Mouse (Mus musculus) forebrain, embryonic 12.5 days (tissue): ENCODE measurements at regions not wholly inside any gene's neighbourhood (a gene's known extent, or its start where the extent isn't known, plus 50 kb on each side); places are given as distances from the start of the nearest gene placed in this dataset.
"Not testable (repeated sequence)": the region's sequence is repeated elsewhere in the genome, so short reads cannot be mapped to it uniquely, and the experiment has no call there.

Experiments used
- ATAC-seq: fragments of 200-750 bp; cut with Nextera tagmentation; 2 replicates; pipeline ENCODE4 v1.8.0; 2017; ENCODE audit warnings: moderate TSS enrichment; ENCODE audit not compliant: low FRiP score
- H3K27ac ChIP-seq: fragments of 300-500 bp; sonication (generic); 2 replicates; pipeline ENCODE4 v1.5.1; 2016; ENCODE audit warnings: mild to moderate bottlenecking
- H3K27me3 ChIP-seq: fragments of 300-500 bp; sonication (generic); 2 replicates; pipeline ENCODE4 v1.6.1; 2016; ENCODE audit warnings: mild to moderate bottlenecking
- H3K36me3 ChIP-seq: fragments of 300-500 bp; sonication (generic); replicated peaks from 2 replicates; pipeline ENCODE4 v1.6.1; 2016; ENCODE audit warnings: mild to moderate bottlenecking
- H3K4me1 ChIP-seq: fragments of 300-500 bp; sonication (generic); 2 replicates; pipeline ENCODE4 v1.6.1; 2016
- H3K4me2 ChIP-seq: fragments of 300-500 bp; sonication (generic); 2 replicates; pipeline ENCODE4 v1.6.1; 2016; ENCODE audit warnings: mild to moderate bottlenecking, moderate library complexity
- H3K4me3 ChIP-seq: fragments of 300-500 bp; sonication (generic); replicated peaks from 2 replicates; pipeline ENCODE4 v1.5.1; 2016; ENCODE audit warnings: mild to moderate bottlenecking
- H3K9ac ChIP-seq: fragments of 300-500 bp; sonication (generic); 2 replicates; pipeline ENCODE4 v1.6.1; 2016; ENCODE audit warnings: mild to moderate bottlenecking
- H3K9me3 ChIP-seq: fragments of 300-500 bp; sonication (generic); 2 replicates; pipeline ENCODE4 v1.6.1; 2016
- whole genome bisulfite sequencing: fragments of 180-500 bp; shearing (Covaris S2); methylation state at CpG from one replicate; pipeline ENCODE4 v1.1.7; 2016; 5-methylcytosine and 5-hydroxymethylcytosine counted together

DNA sequence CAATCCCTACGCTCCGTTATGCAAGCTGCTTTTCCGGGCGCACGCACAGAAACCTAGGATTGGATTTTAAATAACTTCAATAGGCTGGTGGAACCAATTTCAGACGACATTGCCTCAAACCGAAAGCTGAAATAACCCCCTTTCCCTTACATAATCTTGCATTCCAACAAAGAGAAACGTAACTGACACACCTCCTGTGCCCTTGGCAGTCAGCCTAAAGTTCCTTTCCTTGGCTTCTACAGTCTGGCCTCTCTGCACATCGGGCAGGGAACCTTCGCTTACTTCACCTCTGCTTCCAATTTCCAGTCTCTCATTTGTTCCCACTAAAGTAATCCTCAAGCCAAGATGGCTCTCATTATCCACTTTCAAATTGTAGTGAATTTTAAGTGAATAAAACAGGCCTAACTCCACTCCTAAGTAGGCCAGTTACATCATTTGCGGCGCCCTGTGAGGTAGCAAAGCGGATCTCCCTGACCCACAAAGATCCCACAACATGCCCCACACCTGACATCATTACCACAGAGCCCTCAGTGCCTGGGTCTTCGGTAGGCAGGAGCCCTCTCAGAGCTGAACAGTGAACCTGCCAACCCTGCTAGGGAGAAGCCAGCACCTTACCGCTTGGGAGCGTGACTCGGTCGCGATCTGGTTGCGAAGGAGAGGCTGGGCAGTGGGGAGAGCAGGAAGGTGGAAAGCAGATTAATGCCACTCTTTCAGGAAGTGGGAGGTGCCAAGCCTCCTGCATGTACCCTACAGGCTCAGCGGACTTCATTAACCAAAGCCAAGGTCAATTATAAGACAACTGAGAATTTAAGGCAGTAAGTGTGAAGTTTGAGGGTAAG, 279.0 kb upstream of the Arglu1 start:
- Histone ChIP-seq H3K27ac (no peak overlapping the region), H3K36me3 (no peaks in the 10 kb centered on the region), H3K9me3 (no peaks in the 10 kb centered on the region), H3K4me3 (no peak overlapping the region), H3K9ac (no peak overlapping the region), H3K4me1 (no peaks in the 10 kb centered on the region; the same call in 1 of the 2 replicates), H3K27me3 (no peaks in the 10 kb centered on the region), H3K4me2 (no peak overlapping the region)
- 84% methylated on average over 21 of the region's 21 CpGs for WGBS
- no peak for ATAC-seq

DNA sequence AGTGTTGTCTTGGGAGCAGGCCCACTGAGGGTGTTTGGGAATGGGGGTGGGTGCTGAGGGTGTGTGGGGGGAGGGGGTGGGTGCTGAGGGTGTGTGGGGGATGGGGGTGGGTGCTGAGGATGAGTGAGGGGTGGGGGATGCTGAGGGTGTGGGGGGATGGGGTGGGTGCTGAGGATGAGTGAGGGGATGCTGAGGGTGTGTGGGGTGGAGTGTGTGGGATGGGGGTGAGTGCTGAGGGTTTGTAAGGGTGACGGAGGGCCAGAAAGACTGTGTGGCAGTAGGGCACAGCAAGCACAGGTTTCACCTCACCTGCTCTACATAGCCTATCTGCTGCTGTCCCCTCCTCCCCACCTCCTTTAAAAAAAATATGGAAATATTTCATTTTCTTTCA, 276.3 kb upstream of the Arglu1 start:
- H3K4me1 ChIP-seq, result no peaks in the 10 kb centered on the region; the same call in 1 of the 2 replicates
- H3K27ac ChIP-seq, result no peak overlapping the region
- ATAC-seq, result no peak
- no peaks in the 10 kb centered on the region for H3K27me3 ChIP-seq
- H3K9me3 ChIP-seq, result no peaks in the 10 kb centered on the region
- 47% methylated on average over 1 of the region's 1 CpGs for WGBS
- H3K4me2 ChIP-seq, result no peak overlapping the region
- H3K36me3 ChIP-seq, result no peaks in the 10 kb centered on the region
- H3K4me3 ChIP-seq, result no peak overlapping the region
- H3K9ac ChIP-seq, result no peak overlapping the region

- H3K27ac ChIP-seq, result no peak overlapping the region
- no peak overlapping the region for H3K4me2 ChIP-seq
- H3K27me3 ChIP-seq, result no peaks in the 10 kb centered on the region
- no peak overlapping the region for H3K9ac ChIP-seq
- no peaks in the 10 kb centered on the region; the same call in 1 of the 2 replicates for H3K4me1 ChIP-seq
- ATAC-seq, result peak; percentile 33; the same call in 1 of the 2 replicates
- H3K9me3 ChIP-seq, result no peaks in the 10 kb centered on the region
- H3K36me3 ChIP-seq, result no peaks in the 10 kb centered on the region
- WGBS, result 5% methylated on average over 10 of the region's 10 CpGs
- no peak overlapping the region for H3K4me3 ChIP-seq
These were observed 275.8 kb upstream of the Arglu1 start for GRCm38 (mm10) chr8:8965983-8966657.

GRCm38 (mm10) chr8:8960221-8960620, 269.9 kb upstream of the Arglu1 start:
- Histone ChIP-seq H3K9me3 (no peaks in the 10 kb centered on the region), H3K4me2 (no peak overlapping the region), H3K27me3 (no peaks in the 10 kb centered on the region), H3K4me1 (no peaks in the 10 kb centered on the region), H3K4me3 (no peak overlapping the region), H3K36me3 (no peaks in the 10 kb centered on the region), H3K27ac (no peak overlapping the region), H3K9ac (no peak overlapping the region)
- ATAC-seq, result no peak
- WGBS, result 91% methylated on average over 3 of the region's 3 CpGs

DNA sequence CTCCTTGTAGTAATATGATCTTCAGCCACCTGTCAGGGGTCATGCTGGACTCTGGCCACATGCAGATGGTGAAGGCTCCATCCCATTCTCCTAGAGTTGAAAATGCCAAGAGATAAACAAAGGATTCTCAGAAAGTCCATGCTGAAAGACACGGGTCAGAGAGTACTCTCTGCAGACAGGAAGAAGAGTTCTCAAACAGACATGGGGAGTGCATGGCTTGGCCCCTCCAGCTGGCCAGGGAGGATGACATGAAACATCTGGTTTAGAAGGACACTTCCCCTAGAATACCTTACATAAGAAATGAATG, 269.4 kb upstream of the Arglu1 start:
- H3K36me3 ChIP-seq, result no peaks in the 10 kb centered on the region
- H3K4me1 ChIP-seq, result no peaks in the 10 kb centered on the region
- 82% methylated on average over 1 of the region's 1 CpGs for WGBS
- H3K27me3 ChIP-seq, result no peaks in the 10 kb centered on the region
- no peak overlapping the region for H3K4me3 ChIP-seq
- H3K27ac ChIP-seq, result no peak overlapping the region
- ATAC-seq, result no peak
- H3K4me2 ChIP-seq, result no peak overlapping the region
- no peak overlapping the region for H3K9ac ChIP-seq
- H3K9me3 ChIP-seq, result no peaks in the 10 kb centered on the region

DNA sequence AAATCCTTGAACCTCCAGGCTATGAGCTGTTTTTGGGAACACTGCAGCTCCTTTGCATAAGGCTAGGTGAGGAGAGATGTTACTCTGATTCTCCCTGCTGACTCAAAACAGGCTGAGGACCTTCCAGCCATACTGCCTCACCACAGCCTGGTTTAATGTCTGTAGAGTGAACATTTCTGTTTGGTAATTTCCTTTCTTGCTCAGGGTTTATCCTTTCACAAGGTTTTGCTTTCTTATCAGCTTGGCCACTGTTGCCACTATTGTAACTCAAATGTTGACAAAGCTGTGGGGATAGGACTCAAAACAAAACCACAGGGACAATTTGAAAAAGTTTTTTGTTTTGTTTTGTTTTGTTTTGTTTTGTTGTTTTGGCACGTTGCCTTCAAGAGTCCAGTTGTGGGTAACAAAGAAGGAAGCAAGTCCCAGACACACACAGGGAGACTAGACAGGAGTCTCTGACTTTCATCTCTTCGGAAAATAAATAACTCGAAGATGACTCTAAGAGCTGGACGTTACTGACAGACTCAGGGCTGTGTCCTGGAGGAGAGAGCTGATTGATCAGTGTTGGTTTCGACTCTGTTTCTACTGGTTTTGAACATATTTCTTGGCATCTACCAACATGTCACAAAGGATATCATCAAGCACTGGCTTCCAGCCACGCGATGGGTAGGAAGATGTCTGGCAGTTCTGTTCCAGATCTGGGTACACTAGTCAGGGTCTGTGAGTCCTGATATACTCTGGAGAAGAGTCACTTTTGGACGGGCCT, 268.9 kb upstream of the Arglu1 start:
- ATAC-seq, result no peak
- 85% methylated on average over 8 of the region's 8 CpGs for whole genome bisulfite sequencing

GRCm38 (mm10) chr8:8958140-8958539, 267.8 kb upstream of the Arglu1 start:
- not testable (repeated sequence) for H3K9me3 ChIP-seq, H3K27me3 ChIP-seq, H3K4me2 ChIP-seq, H3K36me3 ChIP-seq, H3K4me1 ChIP-seq, H3K27ac ChIP-seq, H3K4me3 ChIP-seq, H3K9ac ChIP-seq, ATAC-seq
- 83% methylated on average over 8 of the region's 8 CpGs for WGBS

More for the DNA sequence above, 268.9 kb upstream of the Arglu1 start:
- H3K4me2 ChIP-seq, result no peak overlapping the region
- no peaks in the 10 kb centered on the region for H3K27me3 ChIP-seq
- H3K9me3 ChIP-seq, result no peaks in the 10 kb centered on the region
- no peaks in the 10 kb centered on the region for H3K4me1 ChIP-seq
- no peak overlapping the region for H3K9ac ChIP-seq
- no peak overlapping the region for H3K27ac ChIP-seq
- H3K36me3 ChIP-seq, result no peaks in the 10 kb centered on the region
- H3K4me3 ChIP-seq, result no peak overlapping the region

- Histone ChIP-seq H3K27me3 (0 out of 2 replicates have a peak, but pooled peaks cover 3% of the 10 kb centered on the region), H3K4me3 (no peak overlapping the region), H3K4me2 (no peak overlapping the region), H3K9me3 (no peaks in the 10 kb centered on the region), H3K27ac (no peak overlapping the region), H3K4me1 (peaks cover 9% of the 10 kb centered on the region), H3K9ac (no peak overlapping the region), H3K36me3 (no peaks in the 10 kb centered on the region)
- ATAC-seq, result no peak
- 7% methylated on average over 4 of the region's 4 CpGs for whole genome bisulfite sequencing
These were observed 261.9 kb upstream of the Arglu1 start for GRCm38 (mm10) chr8:8952212-8952611.

DNA sequence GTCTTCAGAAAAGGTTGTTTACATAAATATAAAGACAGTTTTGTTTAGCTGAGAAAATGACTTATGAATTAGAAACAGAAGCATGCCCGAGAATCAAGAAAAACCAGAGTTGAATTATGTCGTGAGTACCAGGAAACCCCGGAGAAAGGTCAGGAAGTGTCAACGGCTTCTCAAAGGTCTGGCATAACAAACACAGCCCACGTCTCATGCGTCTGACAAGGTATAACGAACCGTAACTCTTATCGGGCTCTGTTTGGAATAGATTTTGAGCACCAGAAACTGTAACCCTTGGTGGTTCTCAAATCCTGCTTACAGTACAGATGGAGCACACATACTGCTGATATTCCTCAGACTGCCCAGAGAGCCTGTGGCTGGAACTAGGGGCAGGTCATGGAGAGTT, 260.9 kb upstream of the Arglu1 start:
- no peak overlapping the region for H3K9ac ChIP-seq
- peaks cover 9% of the 10 kb centered on the region for H3K4me1 ChIP-seq
- no peaks in the 10 kb centered on the region for H3K36me3 ChIP-seq
- no peaks in the 10 kb centered on the region for H3K9me3 ChIP-seq
- 0 out of 2 replicates have a peak, but pooled peaks cover 3% of the 10 kb centered on the region for H3K27me3 ChIP-seq
- 56% methylated on average over 9 of the region's 9 CpGs for WGBS
- no peak for ATAC-seq
- no peak overlapping the region for H3K4me3 ChIP-seq
- no peak overlapping the region for H3K27ac ChIP-seq
- H3K4me2 ChIP-seq, result no peak overlapping the region

GRCm38 (mm10) chr8:8947516-8948161, 257.3 kb upstream of the Arglu1 start:
- Histone ChIP-seq H3K27ac (no peak overlapping the region; the same call in 1 of the 2 replicates), H3K9me3 (no peaks in the 10 kb centered on the region), H3K4me2 (no peak overlapping the region), H3K4me3 (no peak overlapping the region), H3K27me3 (0 out of 2 replicates have a peak, but pooled peaks cover 3% of the 10 kb centered on the region), H3K36me3 (no peaks in the 10 kb centered on the region), H3K9ac (no peak overlapping the region), H3K4me1 (peaks cover 15% of the 10 kb centered on the region)
- ATAC-seq, result no peak
- WGBS, result 51% methylated on average over 7 of the region's 7 CpGs

GRCm38 (mm10) chr8:8942991-8943390, 252.7 kb upstream of the Arglu1 start:
- Histone ChIP-seq H3K4me3 (no peak overlapping the region), H3K4me1 (peaks cover 13% of the 10 kb centered on the region; the same call in 1 of the 2 replicates), H3K36me3 (no peaks in the 10 kb centered on the region), H3K27me3 (0 out of 2 replicates have a peak, but pooled peaks cover 6% of the 10 kb centered on the region), H3K9ac (no peak overlapping the region), H3K9me3 (no peaks in the 10 kb centered on the region), H3K27ac (no peak overlapping the region), H3K4me2 (no peak overlapping the region)
- 48% methylated on average over 6 of the region's 6 CpGs for WGBS
- ATAC-seq, result no peak

DNA sequence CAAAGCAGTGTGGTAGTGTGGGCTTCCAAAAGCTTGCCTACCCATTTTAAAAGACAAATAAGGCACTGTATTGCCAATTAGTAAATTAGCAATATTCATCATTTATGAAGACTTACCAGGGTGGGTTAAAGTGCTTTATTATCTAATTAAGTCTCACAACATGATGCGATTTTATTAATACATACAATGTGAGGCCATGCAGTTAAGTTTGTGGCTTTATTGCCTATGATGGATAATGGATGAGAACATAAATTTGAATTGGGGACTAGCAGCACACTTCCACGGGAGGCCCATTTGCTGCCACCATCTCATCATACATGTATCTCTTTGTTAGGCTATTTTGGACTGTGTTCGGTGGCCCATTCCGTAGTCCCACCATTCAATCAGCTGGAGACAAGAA, 250.6 kb upstream of the Arglu1 start:
- Histone ChIP-seq H3K27ac (no peak overlapping the region), H3K27me3 (0 out of 2 replicates have a peak, but pooled peaks cover 6% of the 10 kb centered on the region), H3K9ac (no peak overlapping the region), H3K9me3 (no peaks in the 10 kb centered on the region), H3K4me1 (peaks cover 10% of the 10 kb centered on the region; the same call in 1 of the 2 replicates), H3K4me3 (no peak overlapping the region), H3K36me3 (no peaks in the 10 kb centered on the region), H3K4me2 (no peak overlapping the region)
- ATAC-seq, result no peak
- WGBS, result 77% methylated on average over 4 of the region's 4 CpGs
